Mouse (Mus musculus): ENCODE data around the gene Taf5. TPM values are rescaled to one million over a fixed set of nuclear protein-coding genes. Genes with fewer than 3 reads are reported as not detected.

The Taf5 gene
- polyA plus RNA-seq (2014; fragmentation: Illumina TruSeq; extraction: RNeasy Lipid Tissue Mini Kit (QIAGEN cat#74804)), result 18.4 TPM

GRCm38 (mm10) chr19:47067096-47067882 is at the start of gene Taf5:
TSS of gene Taf5 (plus strand) at chr19:47067746.

GRCm38 (mm10) chr19:47050271-47051032 is 17.1 kb upstream of the Taf5 start, which contains the start of gene Pcgf6:
TSS of gene Pcgf6 (minus strand) at chr19:47050906.

GRCm38 (mm10) chr19:47090550-47091156 is 23.1 kb downstream of the Taf5 start, which contains the start of the genes Usmg5 and Pdcd11:
TSS of gene Usmg5 (minus strand) at chr19:47090647.
TSS of gene Pdcd11 (plus strand) at chr19:47090768.

Other genes starting within 250 kb of the Taf5 start
- 0.46 TPM for gene Ina, start 53.0 kb upstream of the Taf5 start, polyA plus RNA-seq (2014; fragmentation: Illumina TruSeq; extraction: RNeasy Lipid Tissue Mini Kit (QIAGEN cat#74804))
- gene Nt5c2, start 52.6 kb upstream of the Taf5 start, polyA plus RNA-seq (2014; fragmentation: Illumina TruSeq; extraction: RNeasy Lipid Tissue Mini Kit (QIAGEN cat#74804)), result 116 TPM
- gene Pcgf6, start 16.8 kb upstream of the Taf5 start, polyA plus RNA-seq (2014; fragmentation: Illumina TruSeq; extraction: RNeasy Lipid Tissue Mini Kit (QIAGEN cat#74804)), result 43.3 TPM
- gene Usmg5, start 22.9 kb downstream of the Taf5 start, polyA plus RNA-seq (2014; fragmentation: Illumina TruSeq; extraction: RNeasy Lipid Tissue Mini Kit (QIAGEN cat#74804)), result 1,160 TPM
- 5.9 TPM for gene Pdcd11, start 23.0 kb downstream of the Taf5 start, polyA plus RNA-seq (2014; fragmentation: Illumina TruSeq; extraction: RNeasy Lipid Tissue Mini Kit (QIAGEN cat#74804))
- gene Calhm2, start 70.5 kb downstream of the Taf5 start, polyA plus RNA-seq (2014; fragmentation: Illumina TruSeq; extraction: RNeasy Lipid Tissue Mini Kit (QIAGEN cat#74804)), result 1.7 TPM
- gene Calhm1, start 76.5 kb downstream of the Taf5 start, polyA plus RNA-seq (2014; fragmentation: Illumina TruSeq; extraction: RNeasy Lipid Tissue Mini Kit (QIAGEN cat#74804)), result not detected
- gene Calhm3, start 90.0 kb downstream of the Taf5 start, polyA plus RNA-seq (2014; fragmentation: Illumina TruSeq; extraction: RNeasy Lipid Tissue Mini Kit (QIAGEN cat#74804)), result not detected
- gene Neurl1a, start 111.1 kb downstream of the Taf5 start, polyA plus RNA-seq (2014; fragmentation: Illumina TruSeq; extraction: RNeasy Lipid Tissue Mini Kit (QIAGEN cat#74804)), result 0.23 TPM